Mouse (Mus musculus) thymus, postnatal 10 days (tissue): ENCODE measurements around the gene Rpl9.

ENCODE experiments used
- DNase-seq, 2 experiments: peaks; one replicate each; pipeline ENCODE4 v3.0.0; 2021; ENCODE audit warnings: low spot score in 2 of 2

Rpl9 gene

GRCm38 (mm10) chr5:65374746-65375145 lies 16.5 kb downstream of the Rpl9 start:
- no peak for DNase-seq

- DNase-seq: no peak
Measured at GRCm38 (mm10) chr5:65371551-65371950, 19.7 kb downstream of the Rpl9 start.

- DNase-seq: no peak
Measured at GRCm38 (mm10) chr5:65367837-65368236, 23.4 kb downstream of the Rpl9 start.

- DNase-seq: no peak
Measured at GRCm38 (mm10) chr5:65357771-65358170, 33.5 kb downstream of the Rpl9 start.

- no peak for DNase-seq
Measured at GRCm38 (mm10) chr5:65356851-65357250, 34.4 kb downstream of the Rpl9 start.

GRCm38 (mm10) chr5:65354985-65355384 lies 36.3 kb downstream of the Rpl9 start:
- DNase-seq: no peak

GRCm38 (mm10) chr5:65354097-65354496 lies 37.1 kb downstream of the Rpl9 start:
- no peak for DNase-seq

- DNase-seq: no peak
Measured at GRCm38 (mm10) chr5:65350508-65350907, 40.7 kb downstream of the Rpl9 start.

- no peak for DNase-seq
Measured at GRCm38 (mm10) chr5:65348168-65348567, 43.1 kb downstream of the Rpl9 start, which contains the start of gene Klb. Gene Klb (plus strand): TSS chr5:65348314.

GRCm38 (mm10) chr5:65340167-65340566 lies 51.1 kb downstream of the Rpl9 start:
- DNase-seq: no peak

GRCm38 (mm10) chr5:65338394-65338793 lies 52.9 kb downstream of the Rpl9 start:
- DNase-seq: no peak
